Mouse (Mus musculus) liver, adult 2 months (tissue): ENCODE results near the gene Ly75.

Experiments
- CTCF ChIP-seq: fragments of 200-500 bp; IDR thresholded peaks from 2 replicates; pipeline ENCODE4 v1.5.1; 2011; ENCODE audit warnings: low read depth, low read length, control low read depth
- POLR2A ChIP-seq: fragments of 200-500 bp; IDR thresholded peaks from 2 replicates; pipeline ENCODE4 v1.6.1; 2011; ENCODE audit warnings: low read length, control low read depth; ENCODE audit not compliant: insufficient read depth; ENCODE audit errors: extremely low read depth

- TF ChIP-seq POLR2A = no peak
- no peak for TF ChIP-seq CTCF
These were observed 4.3 kb upstream of the Ly75 start for GRCm38 (mm10) chr2:60387363-60387762.
